Mouse (Mus musculus) heart, embryonic 13.5 days (tissue): ENCODE measurements around the gene Bsnd. TPM values are rescaled to one million over a fixed set of nuclear protein-coding genes. Genes with fewer than 3 reads are reported as not detected.

Source experiments
- ATAC-seq: fragments of 200-750 bp; cut with Nextera tagmentation; 2 replicates; pipeline ENCODE4 v1.8.0; 2017; ENCODE audit warnings: moderate TSS enrichment; ENCODE audit not compliant: insufficient number of reproducible peaks, low FRiP score, low TSS enrichment; ENCODE audit errors: extremely low read depth
- H3K27ac ChIP-seq: fragments of 300-500 bp; sonication (generic); replicated peaks from 2 replicates; pipeline ENCODE4 v1.5.1; 2015; ENCODE audit warnings: moderate library complexity, mild to moderate bottlenecking, inconsistent platforms
- H3K27me3 ChIP-seq: fragments of 300-500 bp; sonication (generic); replicated peaks from 2 replicates; pipeline ENCODE4 v1.6.1; 2015; ENCODE audit warnings: mild to moderate bottlenecking, inconsistent platforms
- H3K36me3 ChIP-seq: fragments of 300-500 bp; sonication (generic); 2 replicates; pipeline ENCODE4 v1.6.1; 2015; ENCODE audit warnings: mild to moderate bottlenecking, inconsistent platforms
- H3K4me1 ChIP-seq: fragments of 300-500 bp; sonication (generic); 2 replicates; pipeline ENCODE4 v1.6.1; 2015; ENCODE audit warnings: inconsistent platforms
- H3K4me2 ChIP-seq: fragments of 300-500 bp; sonication (generic); 2 replicates; pipeline ENCODE4 v1.6.1; 2015; ENCODE audit warnings: inconsistent platforms, mild to moderate bottlenecking, moderate library complexity
- H3K4me3 ChIP-seq: fragments of 300-500 bp; sonication (generic); 2 replicates; pipeline ENCODE4 v1.5.1; 2015; ENCODE audit warnings: moderate library complexity, mild to moderate bottlenecking, inconsistent platforms
- H3K9ac ChIP-seq: fragments of 300-500 bp; sonication (generic); 2 replicates; pipeline ENCODE4 v1.6.1; 2015; ENCODE audit warnings: inconsistent platforms, mild to moderate bottlenecking, moderate library complexity
- H3K9me3 ChIP-seq: fragments of 300-500 bp; sonication (generic); 2 replicates; pipeline ENCODE4 v1.6.1; 2016; ENCODE audit warnings: inconsistent platforms
- WGBS: fragments of 180-500 bp; shearing (Covaris S2); methylation state at CpG from one replicate; pipeline ENCODE4 v1.1.7; 2015; ENCODE audit warnings: mixed read lengths; 5-methylcytosine and 5-hydroxymethylcytosine counted together
- polyA plus RNA-seq: library from polyadenylated mRNA; unstranded; fragments of >200 nt; fragmentation: Nextera tagmentation; extraction: Ambion mirVana; gene quantifications from 2 replicates; pipeline ENCODE4 v1.2.1, GENCODE M21; 2015

Bsnd gene
- polyA plus RNA-seq = not detected in 2 replicates

GRCm38 (mm10) chr4:106492116-106492515 lies at the start of gene Bsnd:
Bsnd (minus strand) TSS chr4:106492283.
- 41% methylated on average over 3 of the region's 3 CpGs for WGBS
- no peaks in the 10 kb centered on the region for H3K9me3 ChIP-seq
- H3K27ac ChIP-seq = no peak within 1 kb of the TSS
- no peak for ATAC-seq
- H3K9ac ChIP-seq = no peak within 1 kb of the TSS
- H3K27me3 ChIP-seq = peaks cover 49% of the 10 kb centered on the region
- H3K36me3 ChIP-seq = no peaks in the 10 kb centered on the region
- no peak within 1 kb of the TSS for H3K4me2 ChIP-seq
- 0 out of 2 replicates have a peak, but pooled peaks cover 4% of the 10 kb centered on the region for H3K4me1 ChIP-seq
- no peak within 1 kb of the TSS for H3K4me3 ChIP-seq

DNA sequence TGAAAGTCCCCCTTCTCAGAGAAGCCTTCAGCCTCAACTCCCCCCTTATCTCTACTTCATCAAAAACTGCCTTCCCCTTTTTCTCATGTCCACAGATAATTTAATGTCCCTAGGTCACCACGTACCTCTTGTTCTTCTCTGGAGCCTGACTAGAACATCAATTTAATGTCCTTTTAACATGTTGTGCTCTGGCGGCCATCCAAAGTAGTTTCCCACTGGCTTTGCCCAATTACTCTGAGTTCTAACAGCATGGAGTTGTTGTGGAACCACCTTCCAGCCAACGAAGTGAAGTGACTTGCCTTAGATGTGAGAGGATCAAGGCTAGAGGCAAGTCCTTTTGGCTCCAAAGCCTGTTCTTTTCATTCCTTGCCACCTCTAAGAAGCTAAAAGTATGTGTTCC lies 49.4 kb upstream of the Bsnd start:
- WGBS = 63% methylated on average over 3 of the region's 3 CpGs
- ATAC-seq = no peak
- H3K9ac ChIP-seq = no peak overlapping the region

GRCm38 (mm10) chr4:106539756-106540155 lies 47.7 kb upstream of the Bsnd start:
- no peak for ATAC-seq
- Histone ChIP-seq H3K4me1 (no peaks in the 10 kb centered on the region), H3K9ac (no peak overlapping the region), H3K4me2 (no peak overlapping the region), H3K27me3 (peaks cover 31% of the 10 kb centered on the region), H3K9me3 (0 out of 2 replicates have a peak, but pooled peaks cover 6% of the 10 kb centered on the region), H3K36me3 (no peaks in the 10 kb centered on the region), H3K4me3 (no peak overlapping the region), H3K27ac (no peak overlapping the region)
- WGBS = 83% methylated on average over 5 of the region's 5 CpGs

More for the DNA sequence above, 49.4 kb upstream of the Bsnd start:
- Histone ChIP-seq H3K4me2 (no peak overlapping the region), H3K36me3 (no peaks in the 10 kb centered on the region), H3K27ac (no peak overlapping the region), H3K4me1 (peaks cover 14% of the 10 kb centered on the region), H3K4me3 (no peak overlapping the region), H3K27me3 (peaks cover 18% of the 10 kb centered on the region), H3K9me3 (0 out of 2 replicates have a peak, but pooled peaks cover 6% of the 10 kb centered on the region)

DNA sequence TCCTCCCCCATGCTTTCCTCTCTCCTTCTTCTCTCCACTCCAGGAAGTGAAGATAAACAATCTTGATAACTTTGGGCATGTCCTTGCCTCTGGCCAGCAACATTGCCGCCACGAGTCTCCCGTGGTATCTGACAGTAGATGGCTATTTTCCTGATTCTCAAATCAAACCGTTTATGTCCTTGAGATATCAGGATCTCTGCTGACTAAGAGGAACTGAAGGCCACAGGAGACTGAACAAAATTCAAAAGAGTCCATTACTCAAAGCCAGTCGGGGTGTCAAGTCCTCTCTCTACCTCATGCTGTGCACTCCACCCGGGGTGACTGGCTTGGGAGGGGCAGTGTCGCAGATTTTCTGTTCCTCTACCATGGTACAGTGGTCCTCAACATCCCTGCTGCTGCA lies 42.2 kb upstream of the Bsnd start:
- 39% methylated on average over 7 of the region's 7 CpGs for WGBS
- H3K4me1 ChIP-seq = peaks cover 4% of the 10 kb centered on the region; the same call in 1 of the 2 replicates
- peaks cover 21% of the 10 kb centered on the region for H3K27me3 ChIP-seq
- no peak overlapping the region for H3K4me2 ChIP-seq
- no peak overlapping the region for H3K4me3 ChIP-seq
- no peak overlapping the region for H3K9ac ChIP-seq
- H3K9me3 ChIP-seq = 0 out of 2 replicates have a peak, but pooled peaks cover under 1% of the 10 kb centered on the region
- H3K27ac ChIP-seq = no peak overlapping the region
- ATAC-seq = no peak
- H3K36me3 ChIP-seq = no peaks in the 10 kb centered on the region

- Histone ChIP-seq H3K4me3 (no peak overlapping the region), H3K9ac (no peak overlapping the region), H3K27ac (no peak overlapping the region), H3K36me3 (no peaks in the 10 kb centered on the region), H3K4me2 (no peak overlapping the region), H3K9me3 (no peaks in the 10 kb centered on the region), H3K4me1 (peaks cover 5% of the 10 kb centered on the region; the same call in 1 of the 2 replicates), H3K27me3 (peaks cover 21% of the 10 kb centered on the region)
- WGBS = 40% methylated on average over 7 of the region's 7 CpGs
- no peak for ATAC-seq
Measured at GRCm38 (mm10) chr4:106533421-106534080, 41.5 kb upstream of the Bsnd start.

DNA sequence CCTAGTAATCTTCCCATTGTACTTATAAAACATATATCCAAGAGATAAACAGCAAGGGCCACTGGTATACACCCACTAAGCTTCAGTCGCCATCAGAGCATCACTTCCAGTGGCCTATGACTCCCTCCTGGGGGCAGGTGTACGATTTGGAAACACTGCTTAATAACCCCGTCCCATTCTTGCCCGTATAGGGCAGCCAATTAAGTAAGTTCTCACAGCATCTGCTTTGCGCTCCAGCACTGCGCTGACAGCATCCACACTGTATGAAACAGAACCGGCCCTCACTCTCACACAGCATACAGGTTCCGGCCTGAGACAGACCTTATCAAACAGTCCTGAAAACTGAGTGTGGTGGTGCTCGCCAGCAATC lies 38.0 kb upstream of the Bsnd start:
- Histone ChIP-seq H3K4me1 (peaks cover 8% of the 10 kb centered on the region; the same call in 1 of the 2 replicates), H3K27ac (no peak overlapping the region), H3K9ac (no peak overlapping the region), H3K4me3 (no peak overlapping the region), H3K27me3 (peaks cover 11% of the 10 kb centered on the region; the same call in 1 of the 2 replicates), H3K9me3 (no peaks in the 10 kb centered on the region), H3K36me3 (no peaks in the 10 kb centered on the region), H3K4me2 (no peak overlapping the region)
- peak; percentile 4; the same call in 1 of the 2 replicates for ATAC-seq
- WGBS = 62% methylated on average over 9 of the region's 9 CpGs

DNA sequence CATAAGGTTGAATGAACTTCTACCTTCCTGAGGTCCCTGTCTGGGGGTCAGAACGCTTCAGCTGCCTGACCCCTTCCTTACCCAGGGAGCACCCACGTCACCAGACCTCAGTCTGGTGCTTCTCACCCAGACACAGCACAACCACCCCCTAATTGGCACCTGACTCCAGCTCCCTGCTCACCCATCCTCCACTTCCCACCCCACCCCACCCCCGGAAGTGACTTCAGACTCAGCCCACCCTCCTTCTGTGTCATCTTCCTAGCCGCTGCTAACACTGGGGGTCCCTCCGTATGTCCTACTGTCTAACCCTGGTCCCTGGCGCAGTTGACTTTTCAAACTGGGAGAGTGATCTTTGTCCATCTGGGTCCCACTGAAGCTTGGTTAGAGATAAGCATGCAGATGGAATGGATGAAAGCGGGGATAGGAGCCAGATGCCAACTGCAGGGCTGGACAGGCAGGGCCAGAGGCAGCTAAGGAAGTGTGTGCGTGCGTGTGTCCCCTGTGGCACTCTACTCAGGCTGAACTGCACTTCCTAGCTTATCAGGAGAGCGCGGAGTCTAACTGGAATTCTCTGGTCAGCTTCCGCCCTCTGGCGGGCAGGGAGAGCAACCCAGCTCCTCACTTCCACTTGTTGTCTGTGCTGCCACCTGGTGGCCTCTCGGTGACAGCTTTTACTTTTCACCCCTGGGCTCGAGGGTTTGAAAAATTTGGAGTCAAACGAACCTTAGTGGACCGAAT lies 37.5 kb upstream of the Bsnd start:
- Histone ChIP-seq H3K9ac (peak overlapping the region; percentile 71), H3K36me3 (no peaks in the 10 kb centered on the region), H3K9me3 (no peaks in the 10 kb centered on the region), H3K4me2 (peak overlapping the region; percentile 66), H3K27ac (no peak overlapping the region), H3K27me3 (peaks cover 6% of the 10 kb centered on the region; the same call in 1 of the 2 replicates), H3K4me1 (peaks cover 8% of the 10 kb centered on the region; the same call in 1 of the 2 replicates), H3K4me3 (peak overlapping the region; percentile 27)
- peak; percentile 52; the same call in 1 of the 2 replicates for ATAC-seq
- 16% methylated on average over 17 of the region's 17 CpGs for WGBS

- Histone ChIP-seq H3K9me3 (no peaks in the 10 kb centered on the region), H3K4me3 (no peak overlapping the region), H3K27ac (no peak overlapping the region), H3K27me3 (peaks cover 5% of the 10 kb centered on the region; the same call in 1 of the 2 replicates), H3K9ac (0 out of 2 replicates have a peak overlapping the region, but pooled peaks have one; percentile 10), H3K4me1 (peaks cover 8% of the 10 kb centered on the region; the same call in 1 of the 2 replicates), H3K4me2 (no peak overlapping the region), H3K36me3 (no peaks in the 10 kb centered on the region)
- ATAC-seq = no peak
- 69% methylated on average over 7 of the region's 7 CpGs for WGBS
Measured at GRCm38 (mm10) chr4:106527856-106528547, 35.9 kb upstream of the Bsnd start.

DNA sequence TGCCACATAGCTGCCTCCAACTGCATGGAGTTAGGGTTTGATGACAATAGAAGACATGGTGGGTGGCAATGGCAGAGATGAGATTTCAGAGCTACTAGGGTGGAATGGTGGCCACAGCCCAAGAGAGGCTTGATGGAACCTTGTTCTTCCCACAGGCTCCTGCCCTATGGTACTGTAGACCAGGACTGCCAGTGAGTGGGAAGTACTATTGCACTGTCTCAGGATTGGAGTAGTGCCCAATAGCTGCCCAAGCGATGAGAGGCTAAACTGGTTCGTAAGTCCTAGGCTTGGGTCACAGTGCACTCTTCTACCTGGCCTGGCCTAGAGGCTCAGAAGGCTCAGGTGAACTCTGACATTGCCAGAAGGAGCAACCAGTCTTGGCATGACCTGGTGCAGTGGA lies 32.9 kb upstream of the Bsnd start:
- Histone ChIP-seq H3K9me3 (no peaks in the 10 kb centered on the region), H3K4me3 (no peak overlapping the region), H3K4me2 (no peak overlapping the region), H3K27ac (no peak overlapping the region), H3K36me3 (no peaks in the 10 kb centered on the region), H3K27me3 (peaks cover 5% of the 10 kb centered on the region; the same call in 1 of the 2 replicates), H3K9ac (no peak overlapping the region), H3K4me1 (peaks cover 8% of the 10 kb centered on the region; the same call in 1 of the 2 replicates)
- no peak for ATAC-seq
- 82% methylated on average over 2 of the region's 2 CpGs for WGBS

- ATAC-seq = no peak
- H3K9ac ChIP-seq = no peak overlapping the region
- no peaks in the 10 kb centered on the region for H3K36me3 ChIP-seq
- no peak overlapping the region for H3K4me2 ChIP-seq
- H3K9me3 ChIP-seq = no peaks in the 10 kb centered on the region
- H3K4me1 ChIP-seq = peaks cover 3% of the 10 kb centered on the region; the same call in 1 of the 2 replicates
- H3K4me3 ChIP-seq = no peak overlapping the region
- WGBS = 60% methylated on average over 2 of the region's 2 CpGs
- 0 out of 2 replicates have a peak, but pooled peaks cover 5% of the 10 kb centered on the region for H3K27me3 ChIP-seq
- no peak overlapping the region for H3K27ac ChIP-seq
Measured at GRCm38 (mm10) chr4:106524131-106524530, 32.0 kb upstream of the Bsnd start.

DNA sequence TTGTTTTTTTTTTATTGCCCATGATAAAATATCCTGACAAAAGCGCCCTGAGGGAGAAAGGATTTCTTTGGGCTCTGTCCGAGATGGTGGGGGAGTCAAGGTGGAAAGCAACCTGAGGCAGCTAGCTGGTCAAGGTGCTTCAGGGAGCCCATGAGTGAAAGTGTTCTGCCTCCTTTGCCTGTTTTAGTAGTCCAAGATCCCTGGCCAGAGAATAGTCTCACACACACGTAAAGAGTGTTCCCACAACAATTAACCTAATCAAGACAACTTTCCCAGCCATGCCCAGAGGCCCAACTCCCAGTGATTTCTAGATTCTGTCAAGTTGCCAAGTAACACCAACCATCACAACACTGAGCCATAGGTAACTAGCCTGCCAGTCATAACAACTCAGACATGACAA lies 30.5 kb upstream of the Bsnd start:
- H3K4me3 ChIP-seq = no peak overlapping the region
- H3K4me2 ChIP-seq = no peak overlapping the region
- H3K9ac ChIP-seq = no peak overlapping the region
- H3K4me1 ChIP-seq = no peaks in the 10 kb centered on the region
- 0 out of 2 replicates have a peak, but pooled peaks cover under 1% of the 10 kb centered on the region for H3K27me3 ChIP-seq
- H3K27ac ChIP-seq = no peak overlapping the region
- ATAC-seq = no peak
- 65% methylated on average over 3 of the region's 3 CpGs for WGBS
- no peaks in the 10 kb centered on the region for H3K36me3 ChIP-seq
- H3K9me3 ChIP-seq = no peaks in the 10 kb centered on the region
